Mouse (Mus musculus): ENCODE data around the gene Rdh16.

- TF ChIP-seq GATA1 (IDR thresholded peaks at IDR 0.05; ENCODE audit: borderline replicate concordance, low read length) (no peak), FLI1 (IDR thresholded peaks at IDR 0.05; ENCODE audit: low read length) (no peak)
Measured at GRCm38 (mm10) chr10:127838539-127838938, 37.6 kb downstream of the Rdh16 start.

All from megakaryocyte, embryonic 14.5 days (primary cell).